Mouse (Mus musculus): ENCODE data around the gene Slc26a10. TPM values are rescaled to one million over a fixed set of nuclear protein-coding genes. Genes with fewer than 3 reads are reported as not detected.

The Slc26a10 gene
- polyA plus RNA-seq, 2 experiments = 1.3 to 1.7 TPM

- ATAC-seq (ENCODE audit: insufficient read depth) = no peak
- Histone ChIP-seq H3K4me2 (ENCODE audit: low read depth) (no peak overlapping the region), H3K36me3 (replicated peaks; ENCODE audit: control insufficient read depth, insufficient read depth, low read depth) (no peaks in the 10 kb centered on the region), H3K4me1 (replicated peaks; ENCODE audit: control insufficient read depth in 2 of 2, insufficient read depth in 2 of 2, low read length in 1 of 2) (no peaks in the 10 kb centered on the region; a peak in 1 of 4 replicates), H3K9ac (replicated peaks) (no peak overlapping the region), H3K27me3 (ENCODE audit: control insufficient read depth, insufficient read depth, low read length) (no peaks in the 10 kb centered on the region; the same call in 1 of the 2 replicates), H3K27ac (no peak overlapping the region), H3K9me3 (ENCODE audit: control insufficient read depth, low read length) (no peaks in the 10 kb centered on the region), H3K4me3 (ENCODE audit: insufficient read depth in 1 of 2, low read depth in 2 of 2, low read length in 2 of 2) (no peak overlapping the region)
- no peak for DNase-seq (ENCODE audit: low read depth in 3 of 3, low spot score in 3 of 3)
- WGBS (ENCODE audit: insufficient replicate concordance) = 54% methylated on average over 6 of the region's 6 CpGs
- no peak for TF ChIP-seq CTCF (IDR thresholded peaks at IDR 0.05; ENCODE audit: low read depth)
- no peak for TF ChIP-seq EP300 (IDR thresholded peaks at IDR 0.05; ENCODE audit: low read depth)
Measured at GRCm38 (mm10) chr10:127225213-127225612, 44.8 kb upstream of the Slc26a10 start.

GRCm38 (mm10) chr10:127218339-127218738, 37.9 kb upstream of the Slc26a10 start:
- Histone ChIP-seq H3K4me1 (replicated peaks; ENCODE audit: control insufficient read depth in 2 of 2, insufficient read depth in 2 of 2, low read length in 1 of 2) (peaks cover 6 to 9% of the 10 kb centered on the region in 2 experiments), H3K4me2 (ENCODE audit: low read depth) (no peak overlapping the region), H3K27ac (no peak overlapping the region), H3K9ac (replicated peaks) (no peak overlapping the region), H3K9me3 (ENCODE audit: control insufficient read depth, low read length) (no peaks in the 10 kb centered on the region), H3K4me3 (ENCODE audit: insufficient read depth in 1 of 2, low read depth in 2 of 2, low read length in 2 of 2) (no peak overlapping the region), H3K27me3 (ENCODE audit: control insufficient read depth, insufficient read depth, low read length) (no peaks in the 10 kb centered on the region), H3K36me3 (replicated peaks; ENCODE audit: control insufficient read depth, insufficient read depth, low read depth) (no peaks in the 10 kb centered on the region)
- no peak for ATAC-seq (ENCODE audit: insufficient read depth)
- TF ChIP-seq EP300 (IDR thresholded peaks at IDR 0.05; ENCODE audit: low read depth) = no peak
- no peak for TF ChIP-seq CTCF (IDR thresholded peaks at IDR 0.05; ENCODE audit: low read depth)
- no peak for DNase-seq (ENCODE audit: low read depth in 3 of 3, low spot score in 3 of 3)
- WGBS (ENCODE audit: insufficient replicate concordance) = 69% methylated on average over 2 of the region's 2 CpGs

DNA sequence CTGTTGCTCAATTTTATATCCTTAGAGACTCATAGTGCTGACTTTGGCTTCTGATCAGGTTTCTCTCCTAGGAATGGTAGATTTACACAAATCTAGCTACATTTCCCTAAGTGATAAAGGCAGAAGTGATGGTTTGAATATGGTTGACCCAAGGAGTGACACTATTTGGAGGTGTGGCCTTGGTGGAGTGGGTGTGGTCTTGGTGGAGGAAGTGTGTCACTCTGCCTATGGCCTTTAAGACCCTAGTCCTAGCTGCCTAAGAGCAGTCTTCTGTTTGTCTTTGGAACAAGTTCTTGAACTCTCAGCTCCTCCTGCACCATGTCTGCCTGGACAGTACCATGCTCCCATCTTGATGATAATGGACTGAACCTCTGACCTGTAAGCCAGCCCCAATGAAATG, 36.7 kb upstream of the Slc26a10 start:
- Histone ChIP-seq H3K4me2 (ENCODE audit: low read depth) (no peak overlapping the region), H3K4me3 (ENCODE audit: insufficient read depth in 1 of 2, low read depth in 2 of 2, low read length in 2 of 2) (no peak overlapping the region)
- no peak; the same call in 1 of the 2 replicates for ATAC-seq (ENCODE audit: insufficient read depth)

DNA sequence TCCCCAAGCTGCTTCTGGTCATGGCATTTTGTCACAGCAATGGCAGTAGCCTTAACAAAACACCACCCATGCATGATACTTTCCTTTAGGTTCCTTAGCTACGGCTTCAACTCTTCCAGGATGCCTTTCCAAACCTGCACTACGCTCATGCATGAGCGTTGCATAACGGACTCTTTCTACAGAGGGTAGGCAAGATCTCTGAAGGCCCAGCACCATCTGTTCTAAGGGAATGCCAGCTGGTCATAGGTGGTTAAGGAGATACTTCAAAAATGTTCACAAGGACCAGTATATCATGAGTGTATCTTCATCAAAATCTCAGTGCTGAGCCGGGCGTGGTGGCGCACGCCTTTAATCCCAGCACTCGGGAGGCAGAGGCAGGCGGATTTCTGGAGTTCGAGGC, 36.0 kb upstream of the Slc26a10 start:
- no peak for TF ChIP-seq EP300 (IDR thresholded peaks at IDR 0.05; ENCODE audit: low read depth)
- ATAC-seq (ENCODE audit: insufficient read depth) (no peak), DNase-seq (ENCODE audit: low read depth in 3 of 3, low spot score in 3 of 3) (no peak)
- Histone ChIP-seq H3K36me3 (replicated peaks; ENCODE audit: control insufficient read depth, insufficient read depth, low read depth) (no peaks in the 10 kb centered on the region), H3K4me2 (ENCODE audit: low read depth) (no peak overlapping the region), H3K4me3 (ENCODE audit: insufficient read depth in 1 of 2, low read depth in 2 of 2, low read length in 2 of 2) (no peak overlapping the region), H3K27me3 (ENCODE audit: control insufficient read depth, insufficient read depth, low read length) (no peaks in the 10 kb centered on the region), H3K9me3 (ENCODE audit: control insufficient read depth, low read length) (no peaks in the 10 kb centered on the region), H3K27ac (no peak overlapping the region), H3K9ac (replicated peaks) (no peak overlapping the region), H3K4me1 (replicated peaks; ENCODE audit: control insufficient read depth in 2 of 2, insufficient read depth in 2 of 2, low read length in 1 of 2) (peaks cover 6 to 11% of the 10 kb centered on the region in 2 experiments)
- 84% methylated on average over 11 of the region's 11 CpGs for WGBS (ENCODE audit: insufficient replicate concordance)

More for the DNA sequence above, 36.7 kb upstream of the Slc26a10 start:
- Histone ChIP-seq H3K27ac (no peak overlapping the region), H3K9me3 (ENCODE audit: control insufficient read depth, low read length) (no peaks in the 10 kb centered on the region), H3K9ac (replicated peaks) (no peak overlapping the region), H3K36me3 (replicated peaks; ENCODE audit: control insufficient read depth, insufficient read depth, low read depth) (no peaks in the 10 kb centered on the region), H3K27me3 (ENCODE audit: control insufficient read depth, insufficient read depth, low read length) (no peaks in the 10 kb centered on the region), H3K4me1 (replicated peaks; ENCODE audit: control insufficient read depth in 2 of 2, insufficient read depth in 2 of 2, low read length in 1 of 2) (peaks cover 6 to 9% of the 10 kb centered on the region in 2 experiments)
- TF ChIP-seq EP300 (IDR thresholded peaks at IDR 0.05; ENCODE audit: low read depth) (no peak), CTCF (IDR thresholded peaks at IDR 0.05; ENCODE audit: low read depth) (no peak)
- no peak for DNase-seq (ENCODE audit: low read depth in 3 of 3, low spot score in 3 of 3)

- H3K27me3 ChIP-seq (ENCODE audit: control insufficient read depth, insufficient read depth, low read length) = no peaks in the 10 kb centered on the region
- no peak overlapping the region for H3K4me3 ChIP-seq (ENCODE audit: insufficient read depth in 1 of 2, low read depth in 2 of 2, low read length in 2 of 2)
- DNase-seq (ENCODE audit: low read depth in 3 of 3, low spot score in 3 of 3) (no peak), ATAC-seq (ENCODE audit: insufficient read depth) (no peak)
- WGBS (ENCODE audit: insufficient replicate concordance) = 34% methylated on average over 1 of the region's 1 CpGs
- TF ChIP-seq EP300 (IDR thresholded peaks at IDR 0.05; ENCODE audit: low read depth) (no peak), CTCF (IDR thresholded peaks at IDR 0.05; ENCODE audit: low read depth) (no peak)
- H3K27ac ChIP-seq = no peak overlapping the region
- peaks cover 13 to 24% of the 10 kb centered on the region in 2 experiments for H3K4me1 ChIP-seq (replicated peaks; ENCODE audit: control insufficient read depth in 2 of 2, insufficient read depth in 2 of 2, low read length in 1 of 2)
- H3K36me3 ChIP-seq (replicated peaks; ENCODE audit: control insufficient read depth, insufficient read depth, low read depth) = peaks cover 2% of the 10 kb centered on the region
- no peak overlapping the region for H3K4me2 ChIP-seq (ENCODE audit: low read depth)
- H3K9me3 ChIP-seq (ENCODE audit: control insufficient read depth, low read length) = no peaks in the 10 kb centered on the region
- H3K9ac ChIP-seq (replicated peaks) = no peak overlapping the region
Measured at GRCm38 (mm10) chr10:127214422-127214803, 34.0 kb upstream of the Slc26a10 start.
